Mouse (Mus musculus): ENCODE measurements around the gene Naxe.

DNA sequence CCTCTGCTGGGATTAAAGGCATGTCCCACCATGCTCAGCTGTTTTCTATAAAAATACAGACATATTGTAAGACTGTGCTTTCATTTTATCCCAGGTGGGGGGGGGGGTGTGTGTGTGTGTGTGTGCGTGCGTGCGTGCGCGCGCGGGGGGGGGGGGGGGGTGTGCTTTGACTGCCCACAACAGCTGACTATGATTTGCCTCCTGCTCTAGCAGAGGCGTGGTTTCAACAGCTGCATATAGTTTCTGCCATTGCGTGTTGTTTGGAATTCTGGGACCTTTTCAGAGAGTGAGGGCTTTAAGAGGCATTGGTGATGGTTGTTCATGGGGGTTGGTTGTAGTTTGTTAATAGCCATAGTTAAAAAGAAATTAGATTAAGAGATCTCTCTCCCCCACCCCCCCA is 27.2 kb upstream of the Naxe start:
- TF ChIP-seq POLR2A (IDR thresholded peaks at IDR 0.05; ENCODE audit: control insufficient read depth, extremely low read depth, insufficient read depth, low read length, poor library complexity): no peak
- TF ChIP-seq CTCF (IDR thresholded peaks at IDR 0.05; ENCODE audit: borderline replicate concordance, control insufficient read depth, extremely low read depth, insufficient read depth, low read length, poor library complexity): no peak
